Mouse (Mus musculus) 3T3-L1 (cell line): ENCODE measurements around the gene Lamtor2.

Source experiments
- DNase-seq: peaks from one replicate; pipeline ENCODE4 v3.0.0-alpha.2; 2015; ENCODE audit warnings: low read depth, low spot score

The Lamtor2 gene

DNA sequence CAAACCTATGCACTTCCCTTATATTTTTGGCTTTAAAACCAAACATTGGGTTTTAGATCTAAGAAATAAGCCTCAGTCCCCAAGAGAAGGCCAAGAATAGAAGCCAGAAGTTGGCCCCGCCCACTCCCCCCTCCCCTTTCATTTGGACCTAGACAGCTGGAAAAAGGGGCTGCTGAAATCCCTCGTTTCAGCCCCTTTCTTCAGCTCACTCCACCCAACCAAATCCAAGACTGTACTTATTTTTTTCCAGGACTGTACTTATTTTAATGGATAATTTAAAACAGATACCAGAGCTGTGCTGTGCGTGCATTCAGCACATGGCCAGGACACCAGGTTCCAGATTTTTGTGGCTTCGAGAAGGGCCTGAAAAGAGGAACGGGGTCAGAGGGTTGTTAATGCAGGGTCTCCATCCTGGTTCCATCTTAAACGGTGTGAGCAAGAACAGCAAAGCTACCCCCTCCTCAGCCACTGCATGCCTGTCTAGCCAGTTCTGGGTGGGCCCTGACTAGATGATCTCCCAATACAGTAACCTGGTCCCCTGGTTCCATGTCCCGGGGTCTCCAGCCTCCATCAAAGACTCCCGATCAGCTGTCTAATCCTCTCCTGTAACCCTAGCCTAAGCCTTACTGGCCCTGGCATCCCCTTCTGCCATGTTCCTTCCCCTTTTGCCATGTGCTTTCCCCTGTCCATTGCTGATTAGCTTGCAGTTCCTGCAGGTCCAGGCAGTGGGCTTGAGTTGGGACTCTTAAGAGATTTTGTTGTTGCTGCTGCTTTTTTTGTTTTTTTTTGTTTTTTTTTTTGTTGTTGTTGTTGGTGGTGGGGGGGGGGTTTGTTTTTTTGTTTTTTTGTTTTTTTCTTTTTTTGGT, 48.8 kb downstream of the Lamtor2 start:
- peak; percentile 43 for DNase-seq

DNA sequence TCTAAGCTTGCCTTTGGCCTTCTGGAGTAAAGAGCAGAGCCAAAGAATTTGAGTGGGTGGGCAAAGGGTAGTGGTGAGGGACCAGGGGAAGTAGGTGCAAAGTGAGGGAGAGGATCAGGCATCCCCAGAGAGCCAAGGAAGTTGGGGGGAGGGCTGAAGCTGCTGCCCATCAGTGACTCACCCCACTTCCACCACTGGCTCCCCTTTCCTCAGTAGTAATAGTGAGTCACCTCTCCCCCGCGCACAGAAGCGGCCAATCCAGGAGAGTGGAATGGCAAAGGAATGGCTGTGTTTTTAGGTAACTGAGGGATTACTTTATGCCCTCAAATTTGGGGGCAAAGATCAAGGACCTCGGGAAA, 49.4 kb downstream of the Lamtor2 start:
- peak; percentile 98 for DNase-seq

DNA sequence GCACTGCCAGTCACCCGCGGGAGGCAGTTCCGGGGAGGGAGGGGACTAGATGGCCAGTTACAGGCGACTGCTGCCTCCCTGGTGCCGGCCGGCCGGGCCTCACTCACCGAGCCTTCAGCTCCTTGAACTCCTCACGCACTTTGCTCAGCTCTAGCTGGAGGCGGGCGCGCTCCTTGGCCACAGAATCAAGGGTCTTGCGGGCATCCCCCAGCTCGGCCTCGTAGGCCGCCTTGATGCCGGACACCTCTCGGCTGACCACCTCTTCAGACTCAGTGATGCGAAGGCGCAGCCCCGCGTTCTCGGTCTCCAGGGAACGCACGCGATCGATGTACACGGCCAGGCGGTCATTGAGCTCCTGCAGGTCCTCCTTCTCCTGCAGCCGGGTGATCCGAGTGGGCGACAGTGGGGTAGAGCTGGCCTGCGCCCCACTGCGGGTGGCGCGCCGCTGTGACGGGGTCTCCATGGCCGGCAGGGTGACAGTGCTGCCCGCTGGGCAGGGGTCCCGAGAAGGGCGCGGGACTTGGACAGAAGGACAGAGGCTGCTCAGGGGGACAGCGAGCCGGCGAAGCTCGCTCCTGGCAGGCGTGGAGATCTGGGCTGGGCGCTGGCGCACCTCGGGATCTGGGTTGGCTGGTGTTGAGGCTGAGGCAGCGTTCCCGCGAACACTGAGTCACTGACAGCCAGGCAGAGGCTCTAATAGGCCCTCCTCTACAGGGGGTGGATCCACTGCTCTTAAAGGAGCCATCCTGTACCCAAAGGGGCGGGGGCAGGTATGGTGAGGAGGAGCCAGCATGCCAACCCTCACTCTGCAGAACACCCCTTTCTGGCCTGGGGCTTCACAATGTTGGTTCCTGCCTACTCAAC, 50.0 kb downstream of the Lamtor2 start:
- peak; percentile 99 for DNase-seq

DNA sequence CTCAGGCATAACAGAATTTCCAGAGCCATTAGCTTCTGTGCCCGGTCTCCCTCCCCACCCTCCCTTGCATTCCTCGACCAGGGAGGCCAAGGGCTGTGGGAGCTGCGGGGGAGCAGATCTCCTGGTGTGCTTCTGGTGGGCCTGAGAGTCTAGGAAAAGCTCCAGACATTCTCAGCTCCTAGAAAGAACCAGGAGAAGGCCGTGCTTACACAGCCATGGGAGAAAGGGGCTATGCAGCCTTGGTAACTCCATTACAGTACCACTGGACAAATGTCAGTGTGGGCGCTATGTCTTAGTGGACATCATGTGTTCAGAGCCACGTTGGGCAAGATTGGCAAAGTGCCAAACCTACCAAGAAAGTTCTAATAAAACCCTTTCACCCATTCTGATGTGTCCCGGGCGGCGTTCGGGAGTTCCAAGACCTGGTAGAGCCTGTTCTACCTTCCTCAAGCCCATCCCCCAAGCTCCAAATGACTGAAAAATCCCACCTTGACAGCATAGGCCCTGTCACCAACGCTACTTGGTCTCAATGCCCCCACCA, 50.8 kb downstream of the Lamtor2 start:
- DNase-seq, result peak; percentile 73

DNA sequence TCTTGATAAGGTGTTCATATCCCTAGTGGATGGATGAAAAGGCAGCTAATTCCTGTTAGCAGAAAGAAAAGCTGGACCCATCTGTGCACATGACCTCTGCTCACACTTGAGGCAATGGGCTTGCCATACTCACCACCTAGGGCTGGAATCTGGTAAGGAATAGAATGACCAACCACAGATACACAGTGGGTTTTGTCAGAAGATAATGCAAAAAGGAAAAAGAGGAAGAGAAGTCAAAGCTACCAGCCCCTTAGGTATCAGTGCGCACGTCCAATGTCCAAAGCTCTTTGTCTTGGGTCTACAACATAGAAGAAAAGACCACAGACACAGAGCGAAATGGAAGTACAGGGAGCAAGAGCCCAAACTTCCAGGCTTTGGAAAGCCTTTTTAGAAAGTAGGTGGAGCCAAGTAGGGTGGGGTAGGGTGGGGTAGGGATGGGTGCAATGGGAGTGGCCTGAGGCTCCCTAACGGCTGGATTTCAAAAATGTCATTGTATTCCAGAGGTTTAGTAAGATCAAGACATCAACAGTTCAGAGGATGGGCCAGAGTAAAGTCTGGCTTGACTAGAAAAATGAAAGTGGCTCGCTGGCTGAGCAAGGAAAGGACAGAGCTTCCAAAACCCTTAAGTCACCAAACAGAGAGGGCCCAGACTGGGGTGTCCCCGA, 51.4 kb downstream of the Lamtor2 start:
- peak; percentile 78 for DNase-seq

DNA sequence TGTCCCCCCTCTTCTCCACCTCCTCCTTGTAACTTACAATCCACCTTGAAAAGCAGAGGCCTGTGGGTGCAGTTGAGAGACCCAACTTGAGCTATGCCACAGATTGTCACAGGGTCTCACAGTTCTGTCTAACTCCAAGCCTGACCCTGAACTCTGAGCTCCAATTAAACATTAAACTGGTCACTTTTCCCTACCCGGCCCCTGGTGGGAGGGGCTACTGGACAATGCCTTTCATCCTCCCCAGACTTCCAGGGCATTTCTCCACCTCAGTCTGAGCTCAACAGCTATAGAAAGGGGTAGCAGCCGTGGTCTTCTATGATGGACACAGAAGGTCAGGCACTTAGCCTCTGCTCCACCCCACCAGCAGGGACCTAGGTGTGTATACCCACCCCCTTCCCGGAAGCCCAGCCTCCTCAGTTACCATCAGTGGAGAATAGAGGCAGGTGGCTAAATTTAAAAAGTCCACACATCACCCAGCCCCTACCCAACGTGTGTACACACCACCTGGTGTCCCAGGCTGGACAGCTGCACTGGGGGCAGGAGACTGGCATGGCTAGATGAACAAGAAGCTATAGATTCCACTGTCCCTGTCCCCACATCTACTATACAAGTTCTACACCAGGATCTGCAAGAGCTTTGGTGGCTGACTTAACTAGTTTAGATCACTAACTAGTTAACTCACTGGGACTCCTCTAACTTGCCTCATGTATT, 52.1 kb downstream of the Lamtor2 start:
- DNase-seq, result peak; percentile 56

DNA sequence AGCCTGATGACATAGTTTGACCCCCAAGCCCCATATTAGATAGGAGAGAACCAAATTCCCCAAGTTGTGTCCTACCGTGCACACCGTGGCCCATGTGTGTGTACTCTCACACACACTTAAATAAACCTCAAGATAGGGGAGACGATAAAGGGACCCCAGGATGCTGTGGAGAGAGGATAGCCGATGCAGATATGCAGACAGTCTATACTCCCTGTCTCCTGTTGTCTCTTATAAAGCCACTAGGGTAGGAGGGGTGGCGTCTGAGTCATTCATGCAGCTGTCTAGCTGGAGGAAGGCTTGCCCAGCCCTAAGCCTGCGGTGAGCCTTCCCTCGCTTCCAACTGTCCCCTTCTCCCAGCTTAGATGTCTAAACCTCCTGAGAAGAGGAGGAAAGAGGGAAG, 52.8 kb downstream of the Lamtor2 start:
- peak; percentile 81 for DNase-seq
